Mouse (Mus musculus) thymus, adult 2 months (tissue): ENCODE data around the gene 4930550C14Rik. TPM values are rescaled to one million over a fixed set of nuclear protein-coding genes. Genes with fewer than 3 reads are reported as not detected.
A peak's percentile ranks its signal among the peaks of the same experiment; 100 is the strongest.

Experiments
- DNase-seq: peaks from one replicate; pipeline ENCODE4 v3.0.0; 2021
- H3K27ac ChIP-seq: fragments of 200-500 bp; 2 replicates; pipeline ENCODE4 v1.5.1; 2012; ENCODE audit warnings: low read length, control low read depth; ENCODE audit not compliant: control insufficient read depth, insufficient read depth
- H3K27me3 ChIP-seq: fragments of 200-500 bp; 2 replicates; pipeline ENCODE4 v1.6.1; 2012; ENCODE audit warnings: mild to moderate bottlenecking, low read length, moderate library complexity, mixed read lengths; ENCODE audit not compliant: control insufficient read depth, insufficient read depth
- H3K36me3 ChIP-seq: fragments of 200-500 bp; 2 replicates; pipeline ENCODE4 v1.6.1; 2012; ENCODE audit warnings: mild to moderate bottlenecking, low read length, moderate library complexity; ENCODE audit not compliant: control insufficient read depth, insufficient read depth
- H3K4me1 ChIP-seq: fragments of 200-500 bp; replicated peaks from 2 replicates; pipeline ENCODE4 v1.6.1; 2012; ENCODE audit warnings: low read length; ENCODE audit not compliant: control insufficient read depth, insufficient read depth
- H3K4me3 ChIP-seq: fragments of 200-500 bp; 2 replicates; pipeline ENCODE4 v1.5.1; 2012; ENCODE audit warnings: mild to moderate bottlenecking, low read length, control low read depth, moderate library complexity; ENCODE audit not compliant: control insufficient read depth, insufficient read depth
- CTCF ChIP-seq: fragments of 200-500 bp; IDR thresholded peaks from 2 replicates; pipeline ENCODE4 v1.5.1; 2012; ENCODE audit warnings: mild to moderate bottlenecking, control low read depth, low read length, moderate library complexity, borderline replicate concordance; ENCODE audit not compliant: control insufficient read depth, poor library complexity, insufficient read depth; ENCODE audit errors: extremely low read depth
- POLR2A ChIP-seq: fragments of 200-500 bp; IDR thresholded peaks from 2 replicates; pipeline ENCODE4 v1.6.1; 2012; ENCODE audit warnings: mild to moderate bottlenecking, low read length, control low read depth, moderate library complexity; ENCODE audit not compliant: control insufficient read depth, poor library complexity, insufficient read depth; ENCODE audit errors: extremely low read depth
- WGBS: fragments of 180-500 bp; shearing (Covaris S2); methylation state at CpG from one replicate; pipeline ENCODE4 v1.1.7; 2018; 5-methylcytosine and 5-hydroxymethylcytosine counted together
- polyA plus RNA-seq: library from polyadenylated mRNA; depleted of rRNA; stranded (reverse); fragments of >200 nt; gene quantifications from 2 replicates; pipeline ENCODE4 v1.2.3, GENCODE M21; 2012; rRNA removed

The 4930550C14Rik gene
- polyA plus RNA-seq: 0.12 and 0.36 TPM in 2 replicates

- TF ChIP-seq POLR2A: no peak
- no peak for TF ChIP-seq CTCF
- Histone ChIP-seq H3K4me1 (peaks cover 17% of the 10 kb centered on the region), H3K4me3 (no peak within 1 kb of the TSS), H3K36me3 (no peaks in the 10 kb centered on the region), H3K27me3 (no peaks in the 10 kb centered on the region), H3K27ac (no peak within 1 kb of the TSS)
- no peak for DNase-seq
- 47% methylated on average over 11 of the region's 11 CpGs for WGBS
Observed at GRCm38 (mm10) chr9:53402291-53402711, at the start of gene 4930550C14Rik. TSS of gene 4930550C14Rik (plus strand) at chr9:53402325.

GRCm38 (mm10) chr9:53353161-53353560 lies 49.0 kb upstream of the 4930550C14Rik start:
- no peak overlapping the region for H3K4me3 ChIP-seq
- H3K4me1 ChIP-seq: no peaks in the 10 kb centered on the region
- no peaks in the 10 kb centered on the region for H3K36me3 ChIP-seq
- DNase-seq: no peak
- no peaks in the 10 kb centered on the region for H3K27me3 ChIP-seq
- no peak overlapping the region for H3K27ac ChIP-seq
- WGBS: 94% methylated on average over 5 of the region's 5 CpGs
- TF ChIP-seq POLR2A (no peak), CTCF (no peak)

- Histone ChIP-seq H3K36me3 (no peaks in the 10 kb centered on the region), H3K27ac (no peak overlapping the region), H3K4me3 (no peak overlapping the region), H3K4me1 (no peaks in the 10 kb centered on the region), H3K27me3 (no peaks in the 10 kb centered on the region)
- TF ChIP-seq CTCF: no peak
- no peak for TF ChIP-seq POLR2A
- no peak for DNase-seq
- 52% methylated on average over 14 of the region's 14 CpGs for WGBS
Observed at GRCm38 (mm10) chr9:53356219-53357155, 45.6 kb upstream of the 4930550C14Rik start.

GRCm38 (mm10) chr9:53371339-53371738 lies 30.8 kb upstream of the 4930550C14Rik start:
- Histone ChIP-seq H3K27me3 (no peaks in the 10 kb centered on the region), H3K4me1 (no peaks in the 10 kb centered on the region), H3K27ac (no peak overlapping the region), H3K36me3 (no peaks in the 10 kb centered on the region), H3K4me3 (no peak overlapping the region)
- TF ChIP-seq POLR2A (no peak), CTCF (no peak)
- no peak for DNase-seq
- WGBS: 77% methylated on average over 3 of the region's 3 CpGs

- 55% methylated on average over 4 of the region's 4 CpGs for WGBS
- Histone ChIP-seq H3K4me3 (no peak overlapping the region), H3K4me1 (no peaks in the 10 kb centered on the region), H3K27ac (no peak overlapping the region), H3K36me3 (no peaks in the 10 kb centered on the region), H3K27me3 (no peaks in the 10 kb centered on the region)
- DNase-seq: no peak
- TF ChIP-seq CTCF: no peak
- no peak for TF ChIP-seq POLR2A
Observed at GRCm38 (mm10) chr9:53375907-53376306, 26.2 kb upstream of the 4930550C14Rik start.

- DNase-seq: peak; percentile 41
- H3K27me3 ChIP-seq: no peaks in the 10 kb centered on the region
- peak; percentile 60; the same call in 1 of the 2 replicates for TF ChIP-seq CTCF
- TF ChIP-seq POLR2A: no peak
- H3K4me3 ChIP-seq: no peak overlapping the region
- no peak overlapping the region for H3K27ac ChIP-seq
- no peaks in the 10 kb centered on the region for H3K4me1 ChIP-seq
- H3K36me3 ChIP-seq: no peaks in the 10 kb centered on the region
- 93% methylated on average over 13 of the region's 13 CpGs for WGBS
Observed at GRCm38 (mm10) chr9:53376820-53377219, 25.3 kb upstream of the 4930550C14Rik start.

- Histone ChIP-seq H3K36me3 (no peaks in the 10 kb centered on the region), H3K4me3 (no peak overlapping the region), H3K4me1 (no peaks in the 10 kb centered on the region), H3K27ac (no peak overlapping the region), H3K27me3 (no peaks in the 10 kb centered on the region)
- TF ChIP-seq CTCF (no peak), POLR2A (no peak)
- WGBS: 80% methylated on average over 5 of the region's 5 CpGs
- DNase-seq: no peak
Observed at GRCm38 (mm10) chr9:53377597-53377996, 24.5 kb upstream of the 4930550C14Rik start.
